Mouse (Mus musculus) small intestine, adult 2 months (tissue): Measurements from ENCODE around the gene Ccl28.
"Not testable (repeated sequence)": the region's sequence is repeated elsewhere in the genome, so short reads cannot be mapped to it uniquely, and the experiment has no call there.

Experiments
- CTCF ChIP-seq: fragments of 200-500 bp; IDR thresholded peaks from 2 replicates; pipeline ENCODE4 v1.5.1; 2012; ENCODE audit warnings: low read depth, mild to moderate bottlenecking, control low read depth, inconsistent platforms, low read length, moderate library complexity, mixed read lengths; ENCODE audit not compliant: insufficient replicate concordance, insufficient read length; ENCODE audit errors: extremely low read depth
- POLR2A ChIP-seq: fragments of 200-500 bp; IDR thresholded peaks from 2 replicates; pipeline ENCODE4 v1.6.1; 2012; ENCODE audit warnings: low read depth, mild to moderate bottlenecking, control low read depth, inconsistent platforms, low read length, moderate library complexity

DNA sequence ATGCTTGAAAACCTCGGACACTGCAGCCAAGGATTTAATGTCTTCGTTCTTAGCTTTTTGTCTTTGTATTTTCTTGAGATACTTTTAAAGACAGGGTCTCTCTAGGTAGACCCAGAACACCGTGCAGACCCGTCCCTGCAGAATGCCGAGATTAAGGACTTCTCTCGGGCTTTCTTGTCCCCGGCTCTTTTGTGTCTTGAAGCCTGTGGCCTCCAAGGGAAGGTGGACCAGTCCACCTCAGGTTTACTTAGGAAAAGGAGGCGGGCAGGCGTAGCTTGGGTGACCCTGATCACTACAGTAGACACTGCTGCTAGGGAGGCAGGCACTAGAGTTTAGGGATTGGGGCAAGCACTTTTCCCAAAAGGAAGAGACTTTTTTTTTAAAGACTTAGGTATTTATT lies 19.3 kb upstream of the Ccl28 start:
- TF ChIP-seq POLR2A, CTCF: not testable (repeated sequence)
